Mouse (Mus musculus): ENCODE data around the gene Slc44a4.

DNA sequence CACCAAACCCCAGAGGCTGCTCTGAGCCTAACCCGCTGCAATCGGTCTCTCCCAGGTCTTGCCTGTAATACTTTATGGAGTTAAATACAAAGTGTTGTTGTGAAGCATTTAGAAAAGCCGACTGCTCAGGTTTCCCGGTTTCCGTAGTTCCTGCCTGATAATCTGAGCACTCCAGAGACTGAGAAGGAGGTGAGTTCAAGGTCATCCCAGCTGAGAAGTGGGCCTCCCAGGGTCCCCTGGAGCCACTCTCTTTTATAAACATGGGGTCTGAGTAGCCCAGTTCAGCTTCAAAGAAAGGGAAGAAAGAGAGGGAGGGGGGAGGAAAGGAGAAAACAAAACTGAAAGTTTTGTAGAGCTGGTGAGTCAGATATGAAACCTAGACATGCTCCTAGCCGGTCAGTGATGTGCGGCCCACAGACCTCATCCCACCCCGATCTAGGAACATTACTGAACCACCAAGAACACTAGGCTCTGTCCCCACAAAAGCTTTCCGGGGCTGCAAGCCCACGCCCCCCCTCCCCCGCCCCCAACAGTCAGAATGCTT, 34.9 kb upstream of the Slc44a4 start, which contains the start of gene Zbtb12:
- TF ChIP-seq CTCF (IDR thresholded peaks at IDR 0.05; ENCODE audit: control insufficient read depth, insufficient read depth, insufficient replicate concordance, low read depth, low read length) = no peak
- no peak for TF ChIP-seq POLR2A (IDR thresholded peaks at IDR 0.05; ENCODE audit: control insufficient read depth, low read depth, low read length)
